Mouse (Mus musculus): ENCODE measurements around the gene Gm7544. TPM values are rescaled to one million over a fixed set of nuclear protein-coding genes. Genes with fewer than 3 reads are reported as not detected.
"Not testable (repeated sequence)": the region's sequence is repeated elsewhere in the genome, so short reads cannot be mapped to it uniquely, and the experiment has no call there.

Gm7544 gene
- polyA plus RNA-seq, 1 experiment from 2014 or later = not detected

DNA sequence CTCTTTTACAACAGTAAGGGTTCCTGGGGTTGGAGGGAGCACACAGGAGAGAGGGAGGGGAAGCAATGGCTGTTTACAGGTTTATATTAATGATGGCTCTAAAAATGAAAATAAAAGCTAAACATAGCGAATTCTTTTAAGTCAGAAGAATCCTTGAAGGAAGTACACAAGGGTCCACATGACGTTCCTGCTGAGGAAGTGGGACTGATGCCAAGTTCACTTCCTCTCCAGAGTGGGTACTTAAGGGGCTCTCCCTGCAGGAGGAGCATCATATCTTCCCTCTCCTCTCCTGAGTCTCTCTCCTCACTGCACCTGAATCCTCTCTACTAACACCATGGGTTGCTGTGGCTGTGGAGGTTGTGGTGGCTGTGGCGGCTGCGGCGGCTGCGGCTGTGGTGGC is 31.2 kb downstream of the Gm7544 start, which contains the start of gene A030014E15Rik:
Gene A030014E15Rik (plus strand): TSS at position 268 of the 400 bp plus-strand sequence.
- Histone ChIP-seq H3K4me2 (no peak within 1 kb of the TSS), H3K27ac (ENCODE audit: low read depth) (no peak within 1 kb of the TSS), H3K36me3 (ENCODE audit: insufficient read depth) (no peaks in the 10 kb centered on the region), H3K4me3 (ENCODE audit: low read depth, low read length) (no peak within 1 kb of the TSS), H3K27me3 (ENCODE audit: insufficient read depth, low read length) (no peaks in the 10 kb centered on the region), H3K4me1 (ENCODE audit: insufficient read depth) (no peaks in the 10 kb centered on the region), H3K9ac (no peak within 1 kb of the TSS), H3K9me3 (ENCODE audit: low read depth, low read length) (no peaks in the 10 kb centered on the region)
- DNase-seq = peak; percentile 53
- ATAC-seq (ENCODE audit: insufficient read depth) = no peak
- 75% methylated on average over 6 of the region's 6 CpGs for WGBS
- TF ChIP-seq CTCF (IDR thresholded peaks at IDR 0.05; ENCODE audit: low read depth) = no peak

- H3K36me3 ChIP-seq (ENCODE audit: insufficient read depth); H3K4me3 ChIP-seq (ENCODE audit: low read depth, low read length); H3K27me3 ChIP-seq (ENCODE audit: insufficient read depth, low read length); H3K4me1 ChIP-seq (ENCODE audit: insufficient read depth); H3K27ac ChIP-seq (ENCODE audit: low read depth); ATAC-seq (ENCODE audit: insufficient read depth); DNase-seq; H3K9ac ChIP-seq; H3K9me3 ChIP-seq (ENCODE audit: low read depth, low read length); H3K4me2 ChIP-seq: not testable (repeated sequence)
- WGBS = 95% methylated on average over 5 of the region's 5 CpGs
Measured at GRCm38 (mm10) chr1:82913434-82913833, 42.4 kb downstream of the Gm7544 start.

- H3K9me3 ChIP-seq (ENCODE audit: low read depth, low read length) = no peaks in the 10 kb centered on the region
- no peak for ATAC-seq (ENCODE audit: insufficient read depth)
- peak; percentile 31; the same call in 1 of the 2 replicates for TF ChIP-seq CTCF (IDR thresholded peaks at IDR 0.05; ENCODE audit: low read depth)
- DNase-seq = no peak
- H3K36me3 ChIP-seq (ENCODE audit: insufficient read depth) = no peaks in the 10 kb centered on the region
- no peaks in the 10 kb centered on the region for H3K4me1 ChIP-seq (ENCODE audit: insufficient read depth)
- WGBS = 85% methylated on average over 3 of the region's 3 CpGs
- H3K27ac ChIP-seq (ENCODE audit: low read depth) = no peak within 1 kb of the TSS
- no peak within 1 kb of the TSS for H3K4me3 ChIP-seq (ENCODE audit: low read depth, low read length)
- no peaks in the 10 kb centered on the region for H3K27me3 ChIP-seq (ENCODE audit: insufficient read depth, low read length)
- no peak within 1 kb of the TSS for H3K9ac ChIP-seq
- H3K4me2 ChIP-seq = no peak within 1 kb of the TSS
Measured at GRCm38 (mm10) chr1:82913025-82913424, 42.8 kb downstream of the Gm7544 start, which contains the start of gene A030005L19Rik. TSS of gene A030005L19Rik (plus strand) at chr1:82913325.

- ATAC-seq (ENCODE audit: insufficient read depth) (no peak), DNase-seq (no peak)
- Histone ChIP-seq H3K27me3 (ENCODE audit: insufficient read depth, low read length) (no peaks in the 10 kb centered on the region), H3K4me1 (ENCODE audit: insufficient read depth) (no peaks in the 10 kb centered on the region), H3K4me3 (ENCODE audit: low read depth, low read length) (no peak overlapping the region), H3K4me2 (no peak overlapping the region), H3K9ac (no peak overlapping the region), H3K9me3 (ENCODE audit: low read depth, low read length) (no peaks in the 10 kb centered on the region), H3K36me3 (ENCODE audit: insufficient read depth) (peaks cover 13% of the 10 kb centered on the region; the same call in 1 of the 2 replicates), H3K27ac (ENCODE audit: low read depth) (no peak overlapping the region)
- WGBS = 77% methylated on average over 3 of the region's 3 CpGs
- no peak for TF ChIP-seq CTCF (IDR thresholded peaks at IDR 0.05; ENCODE audit: low read depth)
Measured at GRCm38 (mm10) chr1:82905886-82906285, 49.9 kb downstream of the Gm7544 start.

Other genes starting within 250 kb of the Gm7544 start
- 214 and 224 TPM in 2 replicates for gene Mff, start 231.1 kb downstream of the Gm7544 start, polyA plus RNA-seq (2014; fragmentation: Nextera tagmentation; extraction: Ambion mirVana)
- not detected in 2 replicates for gene Tm4sf20, start 187.6 kb downstream of the Gm7544 start, polyA plus RNA-seq (2014; fragmentation: Nextera tagmentation; extraction: Ambion mirVana)
- gene Gm47791, start 184.8 kb downstream of the Gm7544 start, polyA plus RNA-seq (2014; fragmentation: Nextera tagmentation; extraction: Ambion mirVana) = not detected in 2 replicates
- 47.8 and 48.4 TPM in 2 replicates for gene Agfg1, start 116.5 kb downstream of the Gm7544 start, polyA plus RNA-seq (2014; fragmentation: Nextera tagmentation; extraction: Ambion mirVana)
- 0.32 TPM in 1 of 2 replicates, not detected in the other for gene A030005L19Rik, start 42.7 kb downstream of the Gm7544 start, polyA plus RNA-seq (2014; fragmentation: Nextera tagmentation; extraction: Ambion mirVana)
- gene A030014E15Rik, start 31.1 kb downstream of the Gm7544 start, polyA plus RNA-seq (2014; fragmentation: Nextera tagmentation; extraction: Ambion mirVana) = not detected in 2 replicates
- not detected in 2 replicates for gene Gm6217, start 24.6 kb downstream of the Gm7544 start, polyA plus RNA-seq (2014; fragmentation: Nextera tagmentation; extraction: Ambion mirVana)
- gene A030003K21Rik, start 12.6 kb downstream of the Gm7544 start, polyA plus RNA-seq (2014; fragmentation: Nextera tagmentation; extraction: Ambion mirVana) = not detected in 2 replicates
- gene Gm47955, start 4.3 kb upstream of the Gm7544 start, polyA plus RNA-seq (2014; fragmentation: Nextera tagmentation; extraction: Ambion mirVana) = not detected in 2 replicates
- gene Gm47959, start 44.5 kb upstream of the Gm7544 start, polyA plus RNA-seq (2014; fragmentation: Nextera tagmentation; extraction: Ambion mirVana) = not detected in 2 replicates
- 0.51 and 0.80 TPM in 2 replicates for gene Slc19a3, start 82.4 kb upstream of the Gm7544 start, polyA plus RNA-seq (2014; fragmentation: Nextera tagmentation; extraction: Ambion mirVana)
- gene Krtap28-10, start 86.5 kb upstream of the Gm7544 start, polyA plus RNA-seq (2014; fragmentation: Nextera tagmentation; extraction: Ambion mirVana) = not detected in 2 replicates
- not detected in 2 replicates for gene Gm47969, start 88.9 kb upstream of the Gm7544 start, polyA plus RNA-seq (2014; fragmentation: Nextera tagmentation; extraction: Ambion mirVana)
- not detected in 2 replicates for gene A030005K14Rik, start 103.4 kb upstream of the Gm7544 start, polyA plus RNA-seq (2014; fragmentation: Nextera tagmentation; extraction: Ambion mirVana)
- not detected in 2 replicates for gene Krtap28-13, start 104.9 kb upstream of the Gm7544 start, polyA plus RNA-seq (2014; fragmentation: Nextera tagmentation; extraction: Ambion mirVana)
- 0.18 TPM in 1 of 2 replicates, not detected in the other for gene Ccl20, start 160.8 kb upstream of the Gm7544 start, polyA plus RNA-seq (2014; fragmentation: Nextera tagmentation; extraction: Ambion mirVana)
- 0.20 TPM in 1 of 2 replicates, not detected in the other for gene Daw1, start 203.7 kb upstream of the Gm7544 start, polyA plus RNA-seq (2014; fragmentation: Nextera tagmentation; extraction: Ambion mirVana)

All from lung, embryonic 14.5 days (tissue).